Mouse (Mus musculus) embryonic facial prominence, embryonic 11.5 days (tissue): ENCODE measurements around the gene Mblac1. TPM values are rescaled to one million over a fixed set of nuclear protein-coding genes. Genes with fewer than 3 reads are reported as not detected.
"Not testable (repeated sequence)": the region's sequence is repeated elsewhere in the genome, so short reads cannot be mapped to it uniquely, and the experiment has no call there.

ENCODE experiments used
- ATAC-seq: fragments of 200-750 bp; cut with Nextera tagmentation; replicated peaks from 2 replicates; pipeline ENCODE4 v1.8.0; 2017; ENCODE audit warnings: low read depth; ENCODE audit not compliant: insufficient number of reproducible peaks, low FRiP score, low TSS enrichment
- DNase-seq: peaks from one replicate; pipeline ENCODE4 v3.0.0-alpha.2; 2015; ENCODE audit warnings: low spot score
- H3K27ac ChIP-seq: fragments of 300-500 bp; sonication (generic); replicated peaks from 2 replicates; pipeline ENCODE4 v1.5.1; 2014; ENCODE audit warnings: mild to moderate bottlenecking, low read depth, low read length, control low read depth
- H3K27me3 ChIP-seq: fragments of 300-500 bp; sonication (generic); 2 replicates; pipeline ENCODE4 v1.6.1; 2014; ENCODE audit warnings: mild to moderate bottlenecking, low read length, moderate library complexity, mixed read lengths; ENCODE audit not compliant: control insufficient read depth, insufficient read depth
- H3K36me3 ChIP-seq: fragments of 300-500 bp; sonication (generic); replicated peaks from 2 replicates; pipeline ENCODE4 v1.6.1; 2014; ENCODE audit warnings: low read depth, mild to moderate bottlenecking, low read length, moderate library complexity, mixed read lengths; ENCODE audit not compliant: control insufficient read depth, insufficient read depth
- H3K4me1 ChIP-seq: fragments of 300-500 bp; sonication (generic); 2 replicates; pipeline ENCODE4 v1.6.1; 2014; ENCODE audit warnings: low read length, mixed read lengths; ENCODE audit not compliant: control insufficient read depth, insufficient read depth
- H3K4me2 ChIP-seq: fragments of 300-500 bp; sonication (generic); 2 replicates; pipeline ENCODE4 v1.6.1; 2014; ENCODE audit warnings: low read depth, mild to moderate bottlenecking, control low read depth, low read length, moderate library complexity
- H3K4me3 ChIP-seq: fragments of 300-500 bp; sonication (generic); 2 replicates; pipeline ENCODE4 v1.5.1; 2014; ENCODE audit warnings: low read depth, low read length, control low read depth
- H3K9ac ChIP-seq: fragments of 300-500 bp; sonication (generic); replicated peaks from 2 replicates; pipeline ENCODE4 v1.6.1; 2014; ENCODE audit warnings: mild to moderate bottlenecking, control low read depth, low read length
- H3K9me3 ChIP-seq: fragments of 300-500 bp; sonication (generic); replicated peaks from 2 replicates; pipeline ENCODE4 v1.6.1; 2016; ENCODE audit warnings: mild to moderate bottlenecking, low read length, inconsistent platforms, mixed read lengths; ENCODE audit not compliant: control insufficient read depth
- WGBS: fragments of 180-500 bp; shearing (Covaris S2); extraction: QIAGEN DNeasy Blood & Tissue Kit; methylation state at CpG from one replicate; pipeline ENCODE4 v1.1.7; 2014; 5-methylcytosine and 5-hydroxymethylcytosine counted together
- polyA plus RNA-seq: library from polyadenylated mRNA; unstranded; fragments of >200 nt; fragmentation: Nextera tagmentation; extraction: Ambion mirVana; gene quantifications from 2 replicates; pipeline ENCODE4 v1.2.1, GENCODE M21; 2014

The Mblac1 gene
- polyA plus RNA-seq, 1 experiment from 2014 or later, result 8.6 TPM

DNA sequence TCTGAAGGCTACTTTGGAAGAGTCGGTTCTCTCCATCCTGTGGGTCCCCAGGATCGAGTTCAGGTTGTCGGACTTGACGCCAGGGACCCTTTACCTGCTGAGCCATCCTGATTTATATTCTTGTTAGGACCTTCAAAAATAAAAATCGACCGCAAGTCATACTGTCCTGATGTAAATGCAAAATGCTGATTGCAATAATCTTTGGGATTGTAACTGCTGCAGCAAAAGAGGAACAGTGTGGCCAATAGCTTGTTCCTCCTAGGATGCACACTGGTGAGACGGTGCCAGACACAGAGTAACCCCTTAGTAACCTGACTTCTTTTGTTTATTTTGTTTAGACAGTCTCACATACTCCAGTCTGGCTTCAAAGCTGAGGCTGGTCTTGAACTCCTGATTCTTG lies 1.3 kb downstream of the Mblac1 start:
- no peaks in the 10 kb centered on the region for H3K36me3 ChIP-seq
- no peaks in the 10 kb centered on the region for H3K27me3 ChIP-seq
- no peak for DNase-seq
- no peaks in the 10 kb centered on the region for H3K4me1 ChIP-seq
- H3K4me2 ChIP-seq, result no peak overlapping the region; the same call in 1 of the 2 replicates
- no peaks in the 10 kb centered on the region for H3K9me3 ChIP-seq
- no peak for ATAC-seq
- H3K27ac ChIP-seq, result no peak overlapping the region
- 75% methylated on average over 7 of the region's 7 CpGs for WGBS
- H3K4me3 ChIP-seq, result no peak overlapping the region
- no peak overlapping the region; the same call in 1 of the 2 replicates for H3K9ac ChIP-seq

DNA sequence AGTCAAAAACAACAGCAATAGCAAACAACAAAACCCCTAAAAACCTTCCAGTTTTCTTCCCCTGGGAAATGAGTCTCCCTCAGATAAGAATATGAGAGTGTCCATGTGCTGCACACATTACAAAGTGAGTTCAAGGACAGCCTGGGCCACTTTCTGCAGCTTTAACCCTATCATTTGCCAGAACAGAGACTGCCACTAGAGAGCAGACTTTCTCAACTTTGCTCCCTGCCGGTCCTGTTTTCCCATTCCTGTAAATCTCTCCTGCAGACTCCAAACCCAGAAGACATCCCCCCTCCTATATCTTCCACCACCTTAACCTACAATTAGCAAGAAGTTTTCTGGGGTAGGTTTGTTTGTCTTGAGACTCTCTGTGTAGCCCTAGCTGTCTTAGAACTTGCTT lies 5.5 kb downstream of the Mblac1 start:
- H3K27ac ChIP-seq, result no peak overlapping the region
- no peaks in the 10 kb centered on the region for H3K36me3 ChIP-seq
- ATAC-seq, result no peak
- peak; percentile 25 for DNase-seq
- H3K4me2 ChIP-seq, result no peak overlapping the region
- H3K4me3 ChIP-seq, result no peak overlapping the region
- H3K9me3 ChIP-seq, result no peaks in the 10 kb centered on the region
- H3K4me1 ChIP-seq, result no peaks in the 10 kb centered on the region
- no peak overlapping the region for H3K9ac ChIP-seq
- no peaks in the 10 kb centered on the region for H3K27me3 ChIP-seq
- 13% methylated on average over 1 of the region's 1 CpGs for WGBS

DNA sequence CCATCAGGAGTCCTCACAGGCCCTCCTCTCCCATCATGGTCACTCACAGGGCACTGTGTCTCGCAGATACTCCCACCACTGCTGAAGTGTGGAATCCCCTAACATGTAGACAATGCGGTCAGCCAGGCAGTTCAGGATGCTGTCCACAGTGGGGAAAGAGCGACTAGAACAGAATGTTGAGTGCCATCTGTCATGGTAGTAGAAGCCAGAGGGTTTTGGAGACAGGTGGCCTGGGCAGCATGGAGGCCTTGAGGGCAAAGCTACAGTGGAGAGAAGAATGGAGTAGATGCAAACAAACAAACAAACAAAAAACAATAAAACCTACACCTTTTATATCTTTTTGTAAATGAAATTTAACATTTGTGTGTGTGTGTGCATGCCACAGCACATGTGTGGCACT lies 8.0 kb downstream of the Mblac1 start:
- 84% methylated on average over 3 of the region's 3 CpGs for WGBS
- no peak overlapping the region for H3K4me3 ChIP-seq
- H3K4me1 ChIP-seq, result no peaks in the 10 kb centered on the region
- ATAC-seq (no peak), DNase-seq (no peak)
- H3K4me2 ChIP-seq, result no peak overlapping the region
- no peaks in the 10 kb centered on the region for H3K36me3 ChIP-seq
- no peaks in the 10 kb centered on the region for H3K9me3 ChIP-seq
- no peak overlapping the region for H3K9ac ChIP-seq
- no peak overlapping the region for H3K27ac ChIP-seq
- H3K27me3 ChIP-seq, result no peaks in the 10 kb centered on the region

DNA sequence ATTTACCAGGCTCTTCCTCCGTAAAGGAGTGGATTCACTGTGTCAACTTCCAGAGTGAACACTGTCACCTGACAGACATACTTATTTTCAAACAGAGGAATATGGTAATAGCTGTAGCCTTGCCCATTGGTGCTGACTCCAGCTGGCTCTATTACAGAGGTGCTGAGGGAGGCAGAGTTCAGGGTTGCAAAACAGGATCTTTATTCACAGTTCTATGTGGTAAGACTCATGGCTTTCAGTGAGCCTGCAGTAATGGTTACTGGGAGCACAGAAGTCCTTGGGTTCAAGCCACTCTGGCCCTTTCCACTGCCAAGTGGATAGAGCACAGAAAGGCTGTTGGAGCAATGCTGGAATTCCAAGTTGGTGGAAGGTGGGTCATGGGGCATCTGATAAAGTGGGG lies 13.1 kb downstream of the Mblac1 start:
- Histone ChIP-seq H3K36me3 (no peaks in the 10 kb centered on the region), H3K27ac (no peak overlapping the region), H3K27me3 (no peaks in the 10 kb centered on the region), H3K9me3 (no peaks in the 10 kb centered on the region), H3K4me3 (no peak overlapping the region), H3K9ac (no peak overlapping the region), H3K4me1 (no peaks in the 10 kb centered on the region), H3K4me2 (no peak overlapping the region)
- no peak for ATAC-seq
- DNase-seq, result no peak
- WGBS, result 82% methylated on average over 1 of the region's 1 CpGs

- ATAC-seq (no peak), DNase-seq (no peak)
- Histone ChIP-seq H3K9me3 (no peaks in the 10 kb centered on the region), H3K9ac (no peak overlapping the region), H3K4me1 (no peaks in the 10 kb centered on the region), H3K27me3 (no peaks in the 10 kb centered on the region), H3K4me2 (no peak overlapping the region), H3K36me3 (no peaks in the 10 kb centered on the region), H3K4me3 (no peak overlapping the region), H3K27ac (no peak overlapping the region)
- 85% methylated on average over 4 of the region's 4 CpGs for WGBS
Measured at GRCm38 (mm10) chr5:138207873-138208272, 13.8 kb downstream of the Mblac1 start.

DNA sequence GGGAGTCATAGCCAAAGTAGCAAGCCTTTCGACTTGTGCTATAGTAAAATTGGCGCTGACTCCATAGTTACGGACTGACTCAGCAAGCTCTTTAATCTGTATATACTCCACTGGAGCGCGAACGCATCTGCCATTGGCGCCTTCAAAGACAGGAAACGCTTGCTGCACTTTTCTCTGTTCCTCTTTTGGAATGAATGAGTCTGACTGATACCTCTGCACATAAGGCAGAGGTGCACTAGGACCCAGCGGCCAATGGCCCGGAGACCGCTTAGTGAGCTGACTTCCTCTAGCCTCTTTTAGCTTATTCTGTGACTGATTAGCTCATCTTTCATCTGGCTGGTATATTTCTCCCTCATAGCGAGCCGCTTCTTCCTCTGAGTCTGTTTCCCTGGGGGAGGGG lies 22.5 kb downstream of the Mblac1 start:
- H3K36me3 ChIP-seq, H3K4me3 ChIP-seq, H3K4me1 ChIP-seq, DNase-seq, H3K27ac ChIP-seq, H3K27me3 ChIP-seq, H3K9ac ChIP-seq, ATAC-seq, H3K4me2 ChIP-seq, H3K9me3 ChIP-seq: not testable (repeated sequence)
- WGBS, result 93% methylated on average over 13 of the region's 13 CpGs

DNA sequence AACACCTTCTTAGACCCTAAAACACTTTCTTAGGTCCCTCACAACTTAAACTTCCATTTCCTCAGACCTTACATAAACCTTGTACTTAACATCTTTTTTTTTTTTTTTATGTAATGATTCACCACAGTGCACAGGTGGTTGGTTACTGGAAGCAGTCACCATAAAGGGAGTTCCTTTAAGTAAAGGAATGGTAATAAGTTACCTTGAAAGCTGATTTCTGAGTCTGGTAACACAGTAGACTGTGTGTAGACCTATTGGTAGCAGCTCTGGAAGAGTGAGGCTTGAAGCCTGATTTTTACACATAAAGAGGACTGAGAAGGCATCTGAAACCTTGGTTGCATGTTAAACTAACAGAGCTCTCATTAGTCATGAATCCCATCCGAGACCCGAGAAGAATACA lies 25.8 kb downstream of the Mblac1 start:
- 68% methylated on average over 2 of the region's 2 CpGs for WGBS

DNA sequence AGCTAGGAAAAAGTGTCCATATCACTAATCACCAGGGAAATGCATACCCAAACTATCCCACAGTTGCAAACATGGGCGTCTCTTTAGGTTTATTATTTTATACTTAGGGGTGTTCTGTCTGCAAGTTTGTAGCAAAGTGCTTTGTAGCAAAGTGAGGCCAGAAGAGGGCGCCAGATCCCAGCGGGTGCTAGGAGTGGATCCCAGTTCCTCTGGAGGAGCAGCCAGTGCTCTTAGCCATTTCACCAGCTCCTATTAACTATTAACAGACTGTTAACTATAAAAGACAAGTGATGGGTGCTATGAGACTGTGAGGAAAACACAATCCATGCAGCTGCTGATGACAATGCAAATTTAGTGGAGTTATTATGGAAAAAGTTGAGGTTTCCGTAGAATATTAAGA lies 28.0 kb downstream of the Mblac1 start:
- peak; percentile 76 for DNase-seq
- Histone ChIP-seq H3K27ac (no peak overlapping the region), H3K4me1 (no peaks in the 10 kb centered on the region), H3K36me3 (no peaks in the 10 kb centered on the region), H3K9me3 (no peaks in the 10 kb centered on the region), H3K4me2 (no peak overlapping the region), H3K9ac (no peak overlapping the region), H3K4me3 (no peak overlapping the region), H3K27me3 (no peaks in the 10 kb centered on the region)
- 23% methylated on average over 4 of the region's 4 CpGs for WGBS
- ATAC-seq, result no peak

More for the DNA sequence above, 25.8 kb downstream of the Mblac1 start:
- Histone ChIP-seq H3K9me3 (no peaks in the 10 kb centered on the region), H3K9ac (no peak overlapping the region), H3K27ac (no peak overlapping the region), H3K4me1 (no peaks in the 10 kb centered on the region), H3K4me3 (no peak overlapping the region), H3K4me2 (no peak overlapping the region), H3K36me3 (no peaks in the 10 kb centered on the region), H3K27me3 (no peaks in the 10 kb centered on the region)
- DNase-seq (no peak), ATAC-seq (no peak)
